Comparison of ENCODE assay signal across 7 mouse cellular contexts in genomic region chr7:29244732-29245416, GRCm38 (mm10). TPM values are rescaled to one million over a fixed set of nuclear protein-coding genes. Genes with fewer than 3 reads are reported as not detected.
DNase-seq lines count a peak whose midpoint lies in the region; ATAC-seq and TF ChIP-seq lines count a peak whose summit lies in the region.

No protein-coding gene starts in this region.

- peak; percentile 74 for ATAC-seq in CD4-positive, CD25-positive, alpha-beta regulatory T cell, adult 4 months
- 0 out of 2 replicates have a peak, but pooled peaks have one; percentile 27 for ATAC-seq in megakaryocyte-erythroid progenitor cell, adult 5-6 weeks (replicated peaks; ENCODE audit: low FRiP score, low TSS enrichment, poor library complexity, severe bottlenecking)
- no peak for ATAC-seq in erythroid progenitor cell, adult 5-6 weeks (replicated peaks; ENCODE audit: low FRiP score, poor library complexity, severe bottlenecking)

- no peak overlapping the region for H3K4me3 ChIP-seq in layer of hippocampus, adult 2 months

- no peak for DNase-seq in layer of hippocampus, adult 2 months (ENCODE audit: low spot score in 2 of 2)
- DNase-seq in layer of hippocampus, postnatal 25 days (ENCODE audit: extremely low spot score in 1 of 2, low spot score in 1 of 2), result no peak
- DNase-seq in NIH3T3 (ENCODE audit: low read depth), result peak; percentile 52
- DNase-seq in layer of hippocampus, adult 11-12 months (ENCODE audit: low spot score), result no peak

- TF ChIP-seq CTCF in layer of hippocampus, adult 2 months (conservative IDR thresholded peaks at IDR 0.05), result peak; percentile 71

- no peak overlapping the region for H3K27ac ChIP-seq in layer of hippocampus, adult 2 months

RNA-seq across cellular contexts. Expression of gene 2200002D01Rik, which starts 3.4 kb away (rescaled TPM):
- under 1 TPM in 1 of 2 experiments, not detected in 1; 0.36 TPM for total RNA-seq in layer of hippocampus, adult 2 months (2021)
- under 1 TPM in 1 of 2 experiments, not detected in 1; 0.37 TPM for total RNA-seq in layer of hippocampus, postnatal 25 days (2021)
- 1 to 10 TPM; 1.0 to 1.6 TPM for polyA plus RNA-seq in CD4-positive, CD25-positive, alpha-beta regulatory T cell, adult 4 months (2017; shearing (Covaris generic))
- total RNA-seq in megakaryocyte-erythroid progenitor cell, adult 5-6 weeks (2014; fragmentation: Nextera tagmentation), result 0.74 and 0.98 TPM in 2 replicates
- total RNA-seq in megakaryocyte-erythroid progenitor cell, adult 5-6 weeks (2017), result 5.6 TPM in 1 of 2 replicates, not detected in the other
- not detected in 2 replicates for total RNA-seq in erythroid progenitor cell, adult 5-6 weeks (2015; ENCODE audit: low replicate concordance)
- not detected in 2 replicates for total RNA-seq in erythroid progenitor cell, adult 5-6 weeks (2017; ENCODE audit: low replicate concordance)

RNA-seq across cellular contexts. Expression of gene Yif1b, which starts 6.7 kb away (rescaled TPM):
- 10 to 100 TPM; 40.7 to 42.9 TPM for total RNA-seq in layer of hippocampus, adult 2 months (2021)
- total RNA-seq in layer of hippocampus, postnatal 25 days (2021), result 10 to 100 TPM; 43.7 to 50.2 TPM
- 10 to 100 TPM; 58.4 to 71.7 TPM for polyA plus RNA-seq in CD4-positive, CD25-positive, alpha-beta regulatory T cell, adult 4 months (2017; shearing (Covaris generic))
- total RNA-seq in megakaryocyte-erythroid progenitor cell, adult 5-6 weeks (2014; fragmentation: Nextera tagmentation), result 32.2 and 50.7 TPM in 2 replicates
- 11.4 and 23.5 TPM in 2 replicates for total RNA-seq in megakaryocyte-erythroid progenitor cell, adult 5-6 weeks (2017)
- 8.0 and 14.8 TPM in 2 replicates for total RNA-seq in erythroid progenitor cell, adult 5-6 weeks (2015; ENCODE audit: low replicate concordance)
- 5.6 and 6.9 TPM in 2 replicates for total RNA-seq in erythroid progenitor cell, adult 5-6 weeks (2017; ENCODE audit: low replicate concordance)

RNA-seq across cellular contexts. Expression of gene Kcnk6, which starts 12.6 kb away (rescaled TPM):
- 1 to 10 TPM; 2.2 to 2.4 TPM for total RNA-seq in layer of hippocampus, adult 2 months (2021)
- total RNA-seq in layer of hippocampus, postnatal 25 days (2021), result 1 to 10 TPM; 2.0 to 2.3 TPM
- 1 to 10 TPM; 2.5 to 5.3 TPM for polyA plus RNA-seq in CD4-positive, CD25-positive, alpha-beta regulatory T cell, adult 4 months (2017; shearing (Covaris generic))
- 0.45 TPM in 1 of 2 replicates, not detected in the other for total RNA-seq in megakaryocyte-erythroid progenitor cell, adult 5-6 weeks (2014; fragmentation: Nextera tagmentation)
- total RNA-seq in megakaryocyte-erythroid progenitor cell, adult 5-6 weeks (2017), result 0.04 TPM in 1 of 2 replicates, not detected in the other
- 1.1 and 4.2 TPM in 2 replicates for total RNA-seq in erythroid progenitor cell, adult 5-6 weeks (2015; ENCODE audit: low replicate concordance)
- total RNA-seq in erythroid progenitor cell, adult 5-6 weeks (2017; ENCODE audit: low replicate concordance), result 3.0 and 9.5 TPM in 2 replicates

RNA-seq across cellular contexts. Expression of gene Catsperg1, which starts 31.0 kb away (rescaled TPM):
- total RNA-seq in layer of hippocampus, adult 2 months (2021), result 1 to 10 TPM; 1.2 to 2.4 TPM
- 1 to 10 TPM; 1.2 to 1.9 TPM for total RNA-seq in layer of hippocampus, postnatal 25 days (2021)
- polyA plus RNA-seq in CD4-positive, CD25-positive, alpha-beta regulatory T cell, adult 4 months (2017; shearing (Covaris generic)), result under 1 TPM; 0.44 to 0.56 TPM
- total RNA-seq in megakaryocyte-erythroid progenitor cell, adult 5-6 weeks (2014; fragmentation: Nextera tagmentation), result 0.66 and 0.99 TPM in 2 replicates
- 0.27 TPM in 1 of 2 replicates, not detected in the other for total RNA-seq in megakaryocyte-erythroid progenitor cell, adult 5-6 weeks (2017)
- total RNA-seq in erythroid progenitor cell, adult 5-6 weeks (2015; ENCODE audit: low replicate concordance), result not detected in 2 replicates
- total RNA-seq in erythroid progenitor cell, adult 5-6 weeks (2017; ENCODE audit: low replicate concordance), result not detected in 2 replicates

RNA-seq across cellular contexts. Expression of gene Spint2, which starts 36.8 kb away (rescaled TPM):
- 10 to 100 TPM; 18.3 to 21.7 TPM for total RNA-seq in layer of hippocampus, adult 2 months (2021)
- total RNA-seq in layer of hippocampus, postnatal 25 days (2021), result 10 to 100 TPM; 17.6 to 19.2 TPM
- polyA plus RNA-seq in CD4-positive, CD25-positive, alpha-beta regulatory T cell, adult 4 months (2017; shearing (Covaris generic)), result 10 to 100 TPM; 71.7 to 73.2 TPM
- 34.9 and 39.2 TPM in 2 replicates for total RNA-seq in megakaryocyte-erythroid progenitor cell, adult 5-6 weeks (2014; fragmentation: Nextera tagmentation)
- 28.1 and 35.4 TPM in 2 replicates for total RNA-seq in megakaryocyte-erythroid progenitor cell, adult 5-6 weeks (2017)
- total RNA-seq in erythroid progenitor cell, adult 5-6 weeks (2015; ENCODE audit: low replicate concordance), result 4.2 and 7.9 TPM in 2 replicates
- 3.0 TPM in 1 of 2 replicates, not detected in the other for total RNA-seq in erythroid progenitor cell, adult 5-6 weeks (2017; ENCODE audit: low replicate concordance)
